Mouse (Mus musculus): ENCODE measurements at regions not wholly inside any gene's neighbourhood (a gene's known extent, or its start where the extent isn't known, plus 50 kb on each side); places are given as distances from the start of the nearest gene placed in this dataset.

DNA sequence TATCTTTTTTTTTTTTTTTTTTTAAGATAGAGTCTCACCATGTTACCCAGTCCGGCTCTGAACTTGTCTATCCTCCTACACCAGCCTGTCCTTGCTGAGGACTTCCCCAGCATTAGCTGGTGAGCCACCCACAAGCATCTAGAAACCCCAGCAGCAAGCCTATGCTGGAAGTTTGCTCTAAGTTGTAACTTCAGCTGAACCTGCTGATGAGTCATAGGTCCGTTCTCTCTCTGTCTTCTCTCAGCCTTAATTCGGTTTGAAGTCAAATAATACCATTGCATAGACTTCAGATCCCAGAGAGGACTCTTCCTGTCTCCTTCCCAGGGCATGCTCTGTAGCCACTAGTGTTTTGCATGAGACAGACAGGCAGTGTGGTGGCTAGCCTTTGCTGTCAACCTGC, 68.3 kb upstream of the Myrip start:
- no peak for DNase-seq (ENCODE audit: low spot score in 2 of 2)

DNA sequence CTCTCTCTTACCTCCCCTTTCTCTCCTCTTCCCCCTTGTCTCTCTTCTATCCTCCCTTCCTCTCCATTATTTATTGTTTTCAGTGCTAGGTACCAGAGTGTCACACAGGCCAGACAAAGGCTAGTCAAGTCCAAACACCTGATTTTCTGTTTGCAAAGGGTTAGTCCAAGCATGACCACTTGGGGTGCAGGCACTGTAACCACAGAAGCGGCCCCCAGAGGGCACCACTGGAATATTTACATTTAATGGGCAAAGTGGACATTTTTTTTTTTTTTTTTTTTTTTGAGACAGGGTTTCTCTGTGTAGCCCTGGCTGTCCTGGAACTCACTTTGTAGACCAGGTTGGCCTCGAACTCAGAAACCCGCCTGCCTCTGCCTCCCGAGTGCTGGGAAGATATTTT, 66.3 kb upstream of the Myrip start:
- peak in 1 of 2 experiments; percentile 15 for DNase-seq (ENCODE audit: low spot score in 2 of 2)

DNA sequence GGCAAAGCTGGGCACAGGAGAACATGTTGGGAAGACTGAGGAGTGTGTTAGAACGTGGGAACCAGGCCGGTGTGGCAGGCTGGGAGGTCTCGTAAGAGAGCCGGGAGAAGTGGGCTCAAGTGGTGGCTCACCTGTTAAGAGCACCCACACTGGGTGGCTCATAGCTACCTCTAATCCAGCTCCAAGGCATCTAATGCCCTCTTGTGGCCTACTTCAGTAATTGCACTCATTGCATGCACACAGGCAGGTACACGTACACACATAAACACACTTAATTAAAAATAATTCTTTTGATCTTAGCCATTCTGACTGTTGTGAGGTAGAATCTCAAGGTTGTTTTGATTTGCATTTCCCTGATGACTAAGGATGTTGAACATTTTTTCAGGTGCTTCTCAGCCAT, 55.9 kb upstream of the Myrip start:
- DNase-seq (ENCODE audit: low spot score in 2 of 2): no peak

DNA sequence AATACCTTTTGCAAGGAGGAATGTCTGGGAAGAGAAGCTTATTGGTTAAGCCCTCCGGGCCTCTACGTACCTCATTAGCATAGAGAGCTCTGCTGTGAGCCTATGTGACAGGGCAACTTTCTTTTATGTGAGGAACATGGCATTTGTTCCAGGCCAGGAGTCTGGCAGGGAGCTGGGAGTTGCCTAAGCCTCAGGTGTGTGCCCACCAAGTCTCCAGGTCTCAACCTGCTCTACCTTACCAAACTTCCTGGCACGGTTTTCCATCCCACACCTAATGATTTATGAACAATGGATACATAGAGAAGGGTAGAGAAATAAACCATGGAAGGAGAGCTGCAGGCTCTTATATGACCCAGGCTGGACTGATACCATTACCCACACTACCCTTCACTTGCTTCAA, 52.6 kb upstream of the Myrip start:
- DNase-seq (ENCODE audit: low spot score in 2 of 2): no peak
